Mouse (Mus musculus): Measurements from ENCODE around the gene Kcnj5.

GRCm38 (mm10) chr9:32344051-32344450 is at the start of gene Kcnj5:
- TF ChIP-seq CTCF (IDR thresholded peaks at IDR 0.05; ENCODE audit: low read depth) (no peak), EP300 (IDR thresholded peaks at IDR 0.05; ENCODE audit: low read depth) (no peak)

Measured in liver, postnatal 0 days (tissue).